Mouse (Mus musculus) monocyte, adult 5-6 weeks (primary cell): ENCODE measurements at regions not wholly inside any gene's neighbourhood (a gene's known extent, or its start where the extent isn't known, plus 50 kb on each side); places are given as distances from the start of the nearest gene placed in this dataset.

ENCODE experiments used
- ATAC-seq: fragments of 153-309, 156-312 bp; replicated peaks from 2 replicates; pipeline ENCODE4 v1.8.0; 2017; ENCODE audit warnings: mild to moderate bottlenecking; ENCODE audit not compliant: low TSS enrichment, insufficient number of reproducible peaks, severe bottlenecking, poor library complexity, low FRiP score

- ATAC-seq, result no peak
These were observed 83.8 kb upstream of the Nr5a2 start for GRCm38 (mm10) chr1:137044076-137044475.

DNA sequence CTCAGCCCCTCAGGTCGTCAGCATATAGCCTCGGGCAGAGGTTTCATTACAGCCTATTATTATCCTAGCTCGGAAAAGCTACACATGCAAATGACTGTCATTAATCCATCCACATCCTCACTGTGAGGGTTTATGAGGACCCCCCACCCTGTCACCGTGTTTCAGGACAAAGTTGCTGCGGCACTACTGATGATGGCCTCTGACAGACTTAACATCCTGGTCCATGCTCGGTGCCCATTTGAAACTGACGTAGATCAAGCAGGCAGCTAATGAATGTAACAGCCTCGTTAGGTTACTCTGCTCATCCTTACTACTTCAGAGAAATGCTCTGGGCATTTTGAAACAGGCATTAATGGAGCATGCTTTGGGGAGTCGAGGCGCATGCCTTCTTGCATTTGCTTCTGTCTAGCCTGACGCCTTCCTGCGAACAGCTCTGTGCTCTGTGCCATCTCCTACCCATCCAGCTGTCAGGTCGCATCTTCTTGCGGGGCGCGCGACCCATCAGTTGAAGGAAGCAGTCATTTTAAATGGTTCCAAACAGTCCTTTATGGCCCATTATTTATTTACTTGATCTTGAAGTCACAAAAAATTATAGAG, 82.3 kb upstream of the Nr5a2 start:
- ATAC-seq, result no peak

- no peak for ATAC-seq
These were observed 80.7 kb upstream of the Nr5a2 start for GRCm38 (mm10) chr1:137040898-137041297.

DNA sequence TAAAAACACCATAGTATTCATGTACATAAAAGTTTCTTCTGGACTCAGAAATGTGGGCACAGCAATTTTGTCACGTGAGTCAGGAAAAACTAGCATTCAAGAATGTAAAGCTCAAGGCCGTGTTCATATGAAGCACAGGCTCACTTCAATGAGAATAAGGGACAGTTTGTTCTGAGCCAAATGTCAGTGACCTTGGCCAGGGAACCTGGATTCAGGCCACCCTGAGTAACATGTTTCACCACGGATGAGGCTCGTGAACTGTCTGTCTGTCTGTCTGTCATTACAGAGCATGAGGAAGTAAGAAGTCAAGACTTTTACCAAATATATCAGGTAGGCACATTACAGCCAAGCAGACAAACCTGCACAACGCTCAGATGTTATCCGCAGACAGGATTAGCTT, 74.3 kb upstream of the Nr5a2 start:
- ATAC-seq, result no peak

DNA sequence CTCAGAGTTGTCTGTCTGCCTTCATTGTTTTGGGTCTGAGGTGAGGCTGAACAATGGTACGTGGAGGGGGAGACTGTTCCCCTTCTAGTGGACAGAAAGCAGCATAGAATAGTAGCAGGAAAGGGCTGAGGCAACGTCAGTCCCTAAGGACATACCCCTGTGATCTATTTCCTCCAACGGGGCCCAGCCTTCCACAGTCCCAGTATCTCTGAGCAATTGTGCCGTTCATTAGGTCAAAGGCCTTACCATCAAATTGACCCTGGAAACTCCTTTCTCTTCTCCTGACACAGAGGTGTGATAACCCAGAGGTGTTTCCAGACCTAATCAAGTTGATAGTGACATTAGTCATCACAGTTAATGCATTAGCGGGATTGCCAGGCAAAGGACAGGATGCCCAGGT, 73.4 kb upstream of the Nr5a2 start:
- no peak for ATAC-seq

- ATAC-seq, result no peak
These were observed 63.5 kb upstream of the Nr5a2 start for GRCm38 (mm10) chr1:137023706-137024105.

- no peak for ATAC-seq
These were observed 60.3 kb upstream of the Nr5a2 start for GRCm38 (mm10) chr1:137020528-137020927.

DNA sequence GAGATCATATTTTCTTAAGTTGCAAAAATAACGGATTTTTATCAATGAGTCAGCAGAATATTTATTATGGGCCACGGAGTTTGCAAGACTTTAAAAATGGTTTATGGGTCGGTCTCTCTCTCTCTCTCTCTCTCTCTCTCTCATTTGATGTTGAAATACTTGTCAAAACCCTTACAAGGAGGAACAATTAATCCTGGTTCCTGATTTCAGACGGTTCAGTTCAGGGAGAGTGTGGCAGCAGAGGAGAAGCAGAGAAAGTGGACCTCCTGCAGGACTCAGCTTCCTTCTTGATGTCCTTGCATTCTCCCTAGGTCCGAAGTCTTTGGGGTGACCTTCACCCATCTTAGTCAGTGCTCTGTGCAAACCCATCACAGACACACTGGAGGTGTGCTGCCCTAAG, 57.4 kb upstream of the Nr5a2 start:
- no peak for ATAC-seq

DNA sequence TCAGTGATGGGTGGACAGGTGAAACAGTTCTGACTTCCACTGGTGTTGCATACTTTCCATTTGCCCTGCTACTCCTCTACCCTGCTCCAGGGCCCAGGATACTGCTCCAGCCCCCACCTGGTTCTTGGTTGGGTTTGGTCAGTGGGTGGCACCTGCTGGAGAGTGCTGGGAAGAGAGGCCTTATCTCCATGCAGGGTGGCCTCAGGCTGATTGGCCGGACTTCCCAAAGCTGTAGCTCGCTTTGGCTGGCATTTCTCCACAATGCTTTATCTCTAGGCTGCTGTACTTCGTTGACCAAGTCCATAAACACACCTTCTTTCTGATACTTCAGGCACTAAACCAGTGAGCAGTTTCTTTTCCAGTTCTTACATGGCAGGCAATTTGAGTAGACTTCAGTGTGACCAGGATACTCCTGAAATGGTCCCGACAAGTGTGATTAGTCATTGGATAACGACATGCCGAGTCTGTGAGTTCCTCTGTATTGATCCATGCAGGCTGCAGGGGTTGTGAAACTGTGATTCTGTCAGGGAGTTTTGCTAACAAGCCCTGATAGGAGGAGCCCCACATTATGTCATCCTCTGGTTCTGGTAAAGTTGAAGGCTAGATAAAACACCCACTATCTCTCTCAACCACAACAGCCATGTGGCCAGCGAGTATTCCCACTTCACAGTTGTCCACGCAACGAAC, 50.1 kb upstream of the Nr5a2 start:
- ATAC-seq, result no peak
